Comparison of ENCODE assay signal across 16 mouse cellular contexts in genomic region chr15:32349276-32349675, GRCm38 (mm10).
"Had no signal": no experiment of that assay in that cellular context is flagged by ENCODE, and none has a peak within 500 bp of the region (broad histone marks: within the 10 kb centered on the region; RNA-seq: fewer than 3 reads in every experiment).

No protein-coding gene starts in this region.

- H3K9ac ChIP-seq: limb, embryonic 13.5 days; liver, embryonic 14.5 days; midbrain, embryonic 12.5 days; neural tube, embryonic 13.5 days; stomach, embryonic 15.5 days had no signal

- H3K27ac ChIP-seq: kidney, postnatal 0 days; layer of hippocampus, adult 2 months; limb, embryonic 13.5 days; liver, embryonic 14.5 days; midbrain, embryonic 12.5 days; neural tube, embryonic 13.5 days; stomach, embryonic 15.5 days had no signal

- H3K9me3 ChIP-seq: limb, embryonic 13.5 days; midbrain, embryonic 12.5 days; neural tube, embryonic 13.5 days; stomach, embryonic 15.5 days had no signal

- H3K36me3 ChIP-seq: midbrain, embryonic 12.5 days; neural tube, embryonic 13.5 days; stomach, embryonic 15.5 days had no signal

- H3K4me2 ChIP-seq: limb, embryonic 13.5 days; midbrain, embryonic 12.5 days; neural tube, embryonic 13.5 days; stomach, embryonic 15.5 days had no signal

- H3K4me3 ChIP-seq: layer of hippocampus, adult 2 months; limb, embryonic 13.5 days; midbrain, embryonic 12.5 days; neural tube, embryonic 13.5 days; stomach, embryonic 15.5 days had no signal

- ATAC-seq: midbrain, embryonic 16.5 days had no signal

- DNase-seq: kidney, adult 9 months; kidney, postnatal 36 days; layer of hippocampus, postnatal 36 days; left cerebral cortex, postnatal 4 days; lung, adult 18-20 months; retina, postnatal 1 day; thymus, adult 2 months; thymus, postnatal 25 days had no signal

- H3K27me3 ChIP-seq: limb, embryonic 13.5 days; midbrain, embryonic 12.5 days; neural tube, embryonic 13.5 days; stomach, embryonic 15.5 days had no signal
